21 mouse cellular contexts compared by ENCODE assay signal in the genomic region with DNA sequence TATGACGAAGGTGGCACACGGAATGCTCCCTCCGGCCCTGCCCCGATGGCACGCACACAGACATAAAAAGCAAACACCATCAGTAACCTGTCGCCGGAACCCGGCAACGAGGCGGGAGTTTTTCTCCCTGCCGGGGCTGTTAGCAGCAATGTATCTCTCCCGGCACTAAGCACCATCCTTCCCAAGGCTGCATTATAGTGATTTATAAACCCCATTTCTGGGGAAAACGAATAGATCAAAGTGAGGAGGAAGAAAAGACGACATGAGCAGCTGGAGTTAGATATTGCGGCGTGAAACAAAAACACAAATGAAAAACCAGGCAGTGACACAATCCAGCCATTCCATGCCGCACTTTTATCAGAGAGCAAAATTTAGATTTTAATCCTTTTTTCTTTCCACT. TPM values are rescaled to one million over a fixed set of nuclear protein-coding genes. Genes with fewer than 3 reads are reported as not detected.
DNase-seq lines count a peak whose midpoint lies in the region; ATAC-seq lines count a peak whose summit lies in the region.
"Had no signal": no experiment of that assay in that cellular context is flagged by ENCODE, and none has a peak within 500 bp of the region (broad histone marks: within the 10 kb centered on the region; RNA-seq: fewer than 3 reads in every experiment).

No protein-coding gene starts in this region.

- H3K4me3 ChIP-seq in hindbrain, embryonic 15.5 days, result no peak overlapping the region
- no peak overlapping the region for H3K4me3 ChIP-seq in hindbrain, embryonic 10.5 days
- no peak overlapping the region for H3K4me3 ChIP-seq in midbrain, embryonic 15.5 days
- no peak overlapping the region for H3K4me3 ChIP-seq in midbrain, embryonic 10.5 days
- H3K4me3 ChIP-seq: embryonic facial prominence, embryonic 12.5 days had no signal

- no peaks in the 10 kb centered on the region for H3K36me3 ChIP-seq in hindbrain, embryonic 15.5 days
- no peaks in the 10 kb centered on the region for H3K36me3 ChIP-seq in hindbrain, embryonic 10.5 days
- H3K36me3 ChIP-seq in midbrain, embryonic 15.5 days (replicated peaks), result no peaks in the 10 kb centered on the region
- no peaks in the 10 kb centered on the region for H3K36me3 ChIP-seq in midbrain, embryonic 10.5 days
- H3K36me3 ChIP-seq: embryonic facial prominence, embryonic 12.5 days had no signal

- no peak overlapping the region for H3K4me2 ChIP-seq in hindbrain, embryonic 15.5 days
- no peak overlapping the region for H3K4me2 ChIP-seq in midbrain, embryonic 15.5 days
- H3K4me2 ChIP-seq: embryonic facial prominence, embryonic 12.5 days; heart, embryonic 11.5 days had no signal

- DNase-seq in adrenal gland, adult 2 months, result peak; percentile 45
- DNase-seq in adrenal gland, adult 18-20 months (ENCODE audit: low spot score in 2 of 2), result no peak
- no peak for DNase-seq in hindbrain, embryonic 10.5 days (ENCODE audit: low spot score)
- no peak for DNase-seq in midbrain, embryonic 10.5 days (ENCODE audit: low spot score)
- DNase-seq in testis, postnatal 14 days (ENCODE audit: low spot score), result no peak
- DNase-seq: cerebellum, adult 2 months; cerebellum, postnatal 25 days; forebrain, postnatal 0 days; gastrocnemius, postnatal 14 days; heart, adult 11 months; kidney, adult 11 months; kidney, postnatal 10 days; thymus, postnatal 25 days had no signal

- no peak for ATAC-seq in hindbrain, embryonic 15.5 days (ENCODE audit: low FRiP score, low read depth)
- no peak for ATAC-seq in midbrain, embryonic 15.5 days (replicated peaks)
- ATAC-seq: activated CD4-positive, CD25-positive, alpha-beta regulatory T cell, adult 4 months; forebrain, postnatal 0 days had no signal

- WGBS in hindbrain, embryonic 15.5 days, result 54% methylated on average over 17 of the region's 17 CpGs
- 84% methylated on average over 17 of the region's 17 CpGs for WGBS in hindbrain, embryonic 10.5 days
- 58% methylated on average over 17 of the region's 17 CpGs for WGBS in midbrain, embryonic 15.5 days
- 87% methylated on average over 17 of the region's 17 CpGs for WGBS in midbrain, embryonic 10.5 days

- H3K27me3 ChIP-seq in hindbrain, embryonic 15.5 days, result peaks cover 4% of the 10 kb centered on the region; the same call in 1 of the 2 replicates
- peaks cover 22% of the 10 kb centered on the region for H3K27me3 ChIP-seq in hindbrain, embryonic 10.5 days (ENCODE audit: insufficient read depth, poor library complexity, severe bottlenecking)
- no peaks in the 10 kb centered on the region for H3K27me3 ChIP-seq in midbrain, embryonic 15.5 days (replicated peaks)
- peaks cover 23% of the 10 kb centered on the region; the same call in 1 of the 2 replicates for H3K27me3 ChIP-seq in midbrain, embryonic 10.5 days (ENCODE audit: low read depth, poor library complexity, severe bottlenecking)

- no peaks in the 10 kb centered on the region for H3K9me3 ChIP-seq in hindbrain, embryonic 15.5 days
- H3K9me3 ChIP-seq in hindbrain, embryonic 10.5 days, result no peaks in the 10 kb centered on the region
- no peaks in the 10 kb centered on the region for H3K9me3 ChIP-seq in midbrain, embryonic 15.5 days
- no peaks in the 10 kb centered on the region for H3K9me3 ChIP-seq in midbrain, embryonic 10.5 days (replicated peaks)
- H3K9me3 ChIP-seq: embryonic facial prominence, embryonic 12.5 days had no signal

- peaks cover 14% of the 10 kb centered on the region for H3K4me1 ChIP-seq in hindbrain, embryonic 15.5 days (replicated peaks)
- peaks cover 28% of the 10 kb centered on the region for H3K4me1 ChIP-seq in hindbrain, embryonic 10.5 days (replicated peaks)
- peaks cover 14% of the 10 kb centered on the region for H3K4me1 ChIP-seq in midbrain, embryonic 15.5 days
- H3K4me1 ChIP-seq in midbrain, embryonic 10.5 days, result peaks cover 31% of the 10 kb centered on the region
- H3K4me1 ChIP-seq: embryonic facial prominence, embryonic 12.5 days had no signal

- H3K27ac ChIP-seq in hindbrain, embryonic 15.5 days (replicated peaks), result peak overlapping the region; percentile 62; the same call in 1 of the 2 replicates
- no peak overlapping the region for H3K27ac ChIP-seq in hindbrain, embryonic 10.5 days
- peak overlapping the region; percentile 10; the same call in 1 of the 2 replicates for H3K27ac ChIP-seq in midbrain, embryonic 15.5 days
- no peak overlapping the region for H3K27ac ChIP-seq in midbrain, embryonic 10.5 days (replicated peaks)
- H3K27ac ChIP-seq: embryonic facial prominence, embryonic 12.5 days had no signal

- H3K9ac ChIP-seq in hindbrain, embryonic 15.5 days, result no peak overlapping the region
- H3K9ac ChIP-seq in midbrain, embryonic 15.5 days, result no peak overlapping the region
- H3K9ac ChIP-seq: embryonic facial prominence, embryonic 12.5 days; forebrain, postnatal 0 days had no signal

RNA-seq across cellular contexts. Expression of gene Cfap77, which starts 33.8 kb away (rescaled TPM):
- total RNA-seq in adrenal gland, adult 2 months (2021), result under 1 TPM in 1 of 2 experiments, not detected in 1; 0.37 TPM
- polyA plus RNA-seq in adrenal gland, adult 2 months (2012; rRNA removed), result 0.16 TPM in 1 of 2 replicates, not detected in the other
- total RNA-seq in adrenal gland, adult 18-20 months (2021), result under 1 TPM; 0.16 to 0.30 TPM
- polyA plus RNA-seq in hindbrain, embryonic 15.5 days (2015; fragmentation: Nextera tagmentation; extraction: Ambion mirVana), result 0.78 and 1.5 TPM in 2 replicates
- 0.51 and 0.61 TPM in 2 replicates for polyA plus RNA-seq in hindbrain, embryonic 10.5 days (2016; fragmentation: Nextera tagmentation; extraction: Ambion mirVana)
- polyA plus RNA-seq in midbrain, embryonic 15.5 days (2015; fragmentation: Nextera tagmentation; extraction: Ambion mirVana), result 0.82 and 1.3 TPM in 2 replicates
- polyA plus RNA-seq in midbrain, embryonic 10.5 days (2016; fragmentation: Nextera tagmentation; extraction: Ambion mirVana), result 1.0 and 2.4 TPM in 2 replicates
- total RNA-seq: gastrocnemius, postnatal 14 days; hematopoietic stem cell, adult 5-6 weeks; liver, adult 2 months had no signal
- polyA plus RNA-seq: limb, embryonic 11.5 days had no signal

RNA-seq across cellular contexts. Expression of gene Ttf1, which starts 39.0 kb away (rescaled TPM):
- 10 to 100 TPM in 1 of 2 experiments, 1 to 10 TPM in 1; 9.8 to 12.5 TPM for total RNA-seq in adrenal gland, adult 2 months (2021)
- 2.7 and 3.0 TPM in 2 replicates for polyA plus RNA-seq in adrenal gland, adult 2 months (2012; rRNA removed)
- total RNA-seq in adrenal gland, adult 18-20 months (2021), result 10 to 100 TPM; 12.6 to 14.8 TPM
- 6.8 and 7.1 TPM in 2 replicates for polyA plus RNA-seq in hindbrain, embryonic 15.5 days (2015; fragmentation: Nextera tagmentation; extraction: Ambion mirVana)
- polyA plus RNA-seq in hindbrain, embryonic 10.5 days (2016; fragmentation: Nextera tagmentation; extraction: Ambion mirVana), result 10.2 and 12.2 TPM in 2 replicates
- 8.0 and 8.9 TPM in 2 replicates for polyA plus RNA-seq in midbrain, embryonic 15.5 days (2015; fragmentation: Nextera tagmentation; extraction: Ambion mirVana)
- polyA plus RNA-seq in midbrain, embryonic 10.5 days (2016; fragmentation: Nextera tagmentation; extraction: Ambion mirVana), result 11.9 and 12.6 TPM in 2 replicates

Comparison
In these comparisons a context has a peak if more than half of its experiments do, and no peak if none do; other contexts are left out.
1. H3K27ac ChIP-seq: peak in hindbrain, embryonic 15.5 days (single experiment) and midbrain, embryonic 15.5 days (single experiment); none in hindbrain, embryonic 10.5 days (single experiment) and midbrain, embryonic 10.5 days (single experiment).